ENCODE assay signal across 8 mouse cellular contexts in genomic region chr17:21650364-21650907, GRCm38 (mm10). TPM values are rescaled to one million over a fixed set of nuclear protein-coding genes. Genes with fewer than 3 reads are reported as not detected.
DNase-seq lines count a peak whose midpoint lies in the region; ATAC-seq lines count a peak whose summit lies in the region.
"Not testable (repeated sequence)": the region's sequence is repeated elsewhere in the genome, so short reads cannot be mapped to it uniquely, and the experiment has no call there.

Zfp983 (plus strand) TSS chr17:21650624.

- peak; percentile 99 for ATAC-seq in hindbrain, embryonic 14.5 days (ENCODE audit: low FRiP score)

- peak within 1 kb of the TSS; percentile 66 for H3K4me2 ChIP-seq in hindbrain, embryonic 14.5 days (replicated peaks)

- not testable (repeated sequence) for H3K36me3 ChIP-seq in hindbrain, embryonic 14.5 days (replicated peaks; ENCODE audit: control insufficient read depth, insufficient read depth)

- H3K9ac ChIP-seq in hindbrain, embryonic 14.5 days, result peak within 1 kb of the TSS; percentile 60

- under 1% methylated on average over 17 of the region's 17 CpGs for WGBS in hindbrain, embryonic 14.5 days

- not testable (repeated sequence) for H3K27me3 ChIP-seq in hindbrain, embryonic 14.5 days (ENCODE audit: control insufficient read depth, insufficient read depth, low read length)

- H3K4me1 ChIP-seq in hindbrain, embryonic 14.5 days (replicated peaks; ENCODE audit: control insufficient read depth, insufficient read depth, low read length), result not testable (repeated sequence)

- peak within 1 kb of the TSS; percentile 78 for H3K27ac ChIP-seq in hindbrain, embryonic 14.5 days

- peak; percentile 96 for DNase-seq in R1 (ENCODE audit: low read depth, low spot score)
- peak; percentile 51 to 65 for DNase-seq in cerebellum, postnatal 25 days
- DNase-seq in frontal cortex, postnatal 25 days (ENCODE audit: low spot score in 2 of 2), result peak; percentile 36 to 47
- peak; percentile 83 for DNase-seq in hindbrain, embryonic 14.5 days (ENCODE audit: low spot score)
- peak; percentile 67 to 71 for DNase-seq in layer of hippocampus, postnatal 36 days
- peak; percentile 92 for DNase-seq in lung, postnatal 36 days
- peak; percentile 94 for DNase-seq in retina, postnatal 1 day
- DNase-seq in urinary bladder, adult 18-20 months (ENCODE audit: low spot score in 2 of 2), result peak; percentile 57 to 69

- H3K9me3 ChIP-seq in hindbrain, embryonic 14.5 days (ENCODE audit: control insufficient read depth, low read length), result not testable (repeated sequence)

- H3K4me3 ChIP-seq in hindbrain, embryonic 14.5 days (replicated peaks; ENCODE audit: low read length), result peak within 1 kb of the TSS; percentile 43

RNA-seq across cellular contexts. Expression of gene Zfp983, which starts in this region (rescaled TPM):
- 11.1 and 14.0 TPM in 2 replicates for polyA plus RNA-seq in hindbrain, embryonic 14.5 days (2014; fragmentation: Nextera tagmentation; extraction: Ambion mirVana)
- total RNA-seq in layer of hippocampus, postnatal 36 days (2021), result 1 to 10 TPM; 8.4 to 9.2 TPM

Comparison
In these comparisons a context has a peak if more than half of its experiments do, and no peak if none do; other contexts are left out.
1. Peak in every context shown above with its lines: DNase-seq, ATAC-seq, H3K4me3 ChIP-seq and H3K27ac ChIP-seq.
2. DNase-seq: peak in every context shown above with its lines; median percentile 96 in R1; 94 in retina, postnatal 1 day; 92 in lung, postnatal 36 days; 83 in hindbrain, embryonic 14.5 days; 69 in layer of hippocampus, postnatal 36 days; 63 in urinary bladder, adult 18-20 months; 58 in cerebellum, postnatal 25 days; 42 in frontal cortex, postnatal 25 days.